Mouse (Mus musculus) cortical plate, adult 2 months (tissue): ENCODE measurements around the gene BC016579.

Source experiments
- CTCF ChIP-seq: fragments of 200-500 bp; IDR thresholded peaks from 2 replicates; pipeline ENCODE4 v1.5.1; 2011; ENCODE audit warnings: mild to moderate bottlenecking, control low read depth, low read length; ENCODE audit not compliant: insufficient read depth; ENCODE audit errors: extremely low read depth
- POLR2A ChIP-seq: fragments of 200-500 bp; IDR thresholded peaks from 2 replicates; pipeline ENCODE4 v1.6.1; 2011; ENCODE audit warnings: mild to moderate bottlenecking, low read length, control low read depth; ENCODE audit not compliant: insufficient read depth; ENCODE audit errors: extremely low read depth

GRCm38 (mm10) chr16:45657574-45658159 is 3.8 kb upstream of the BC016579 start:
- TF ChIP-seq CTCF (no peak), POLR2A (no peak)
